Mouse (Mus musculus): Measurements from ENCODE around the gene Klhl29.

The Klhl29 gene

DNA sequence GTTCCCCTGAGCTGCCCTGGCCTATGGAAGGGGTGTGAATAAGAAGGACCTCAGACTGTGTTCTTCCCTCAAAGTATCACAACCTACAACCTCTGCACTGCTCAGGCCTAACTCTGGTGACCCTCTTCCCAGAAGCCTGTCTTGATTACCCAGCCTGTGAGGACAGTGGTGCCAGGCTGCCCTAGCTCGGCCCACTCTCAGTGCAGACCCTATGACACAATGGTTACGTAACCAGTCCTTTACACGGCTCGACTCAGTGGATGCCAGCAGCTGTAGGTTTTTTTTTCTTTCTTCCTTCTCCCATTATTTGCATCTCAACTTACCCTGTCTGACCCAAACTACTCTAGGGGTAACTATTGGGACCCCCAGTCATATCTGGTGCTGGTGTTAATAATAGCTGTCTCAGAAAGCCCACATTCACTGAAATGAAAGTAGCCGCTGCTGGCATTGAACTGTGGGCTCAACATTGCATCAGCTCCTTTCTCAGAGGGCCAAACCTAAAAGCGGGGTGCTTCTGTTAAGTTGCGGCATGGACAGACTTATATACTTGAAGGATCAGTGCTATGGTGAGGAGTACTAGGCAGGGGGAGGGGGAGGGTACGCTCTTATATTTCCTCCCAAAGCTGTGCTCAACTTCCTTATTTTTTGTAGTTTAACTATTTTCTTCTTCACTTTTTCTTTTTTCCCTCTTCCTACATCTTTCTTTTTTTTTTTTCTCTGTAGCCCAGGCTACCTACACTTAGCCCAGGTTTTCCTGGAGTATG, 152.9 kb downstream of the Klhl29 start:
- DNase-seq (ENCODE audit: low read depth, low spot score): no peak

DNA sequence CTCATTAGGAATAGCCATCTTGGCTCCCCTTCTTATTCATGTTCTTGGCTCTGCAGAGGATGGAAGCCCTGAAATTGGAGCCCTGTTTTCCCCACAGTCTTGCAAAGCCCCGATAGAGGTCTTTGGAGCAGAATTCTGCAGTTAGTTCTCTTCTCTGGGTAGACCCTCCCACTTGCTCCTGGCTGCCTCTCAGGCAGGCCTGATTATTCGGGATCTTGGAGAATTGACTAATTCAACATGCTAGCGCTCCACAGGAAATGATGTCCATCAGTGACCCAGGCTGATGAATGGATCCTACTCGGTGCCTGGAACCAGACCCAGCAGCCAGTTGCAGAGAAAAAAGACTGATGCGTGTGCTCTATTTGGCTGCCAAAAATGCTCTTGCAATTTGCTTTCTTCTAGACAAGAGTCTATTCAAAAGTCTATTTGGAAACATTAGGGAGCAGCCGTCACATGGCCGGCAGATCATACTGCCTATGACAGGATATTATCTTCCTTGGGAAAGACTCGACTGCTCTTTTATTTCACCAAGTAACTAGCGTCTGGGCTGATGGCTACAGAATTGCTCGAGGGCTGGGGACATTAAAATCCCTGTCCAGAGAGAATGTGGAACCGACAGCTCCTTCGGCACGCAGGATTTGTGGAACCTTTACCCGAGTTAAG, 155.4 kb downstream of the Klhl29 start:
- DNase-seq (ENCODE audit: low read depth, low spot score): no peak

DNA sequence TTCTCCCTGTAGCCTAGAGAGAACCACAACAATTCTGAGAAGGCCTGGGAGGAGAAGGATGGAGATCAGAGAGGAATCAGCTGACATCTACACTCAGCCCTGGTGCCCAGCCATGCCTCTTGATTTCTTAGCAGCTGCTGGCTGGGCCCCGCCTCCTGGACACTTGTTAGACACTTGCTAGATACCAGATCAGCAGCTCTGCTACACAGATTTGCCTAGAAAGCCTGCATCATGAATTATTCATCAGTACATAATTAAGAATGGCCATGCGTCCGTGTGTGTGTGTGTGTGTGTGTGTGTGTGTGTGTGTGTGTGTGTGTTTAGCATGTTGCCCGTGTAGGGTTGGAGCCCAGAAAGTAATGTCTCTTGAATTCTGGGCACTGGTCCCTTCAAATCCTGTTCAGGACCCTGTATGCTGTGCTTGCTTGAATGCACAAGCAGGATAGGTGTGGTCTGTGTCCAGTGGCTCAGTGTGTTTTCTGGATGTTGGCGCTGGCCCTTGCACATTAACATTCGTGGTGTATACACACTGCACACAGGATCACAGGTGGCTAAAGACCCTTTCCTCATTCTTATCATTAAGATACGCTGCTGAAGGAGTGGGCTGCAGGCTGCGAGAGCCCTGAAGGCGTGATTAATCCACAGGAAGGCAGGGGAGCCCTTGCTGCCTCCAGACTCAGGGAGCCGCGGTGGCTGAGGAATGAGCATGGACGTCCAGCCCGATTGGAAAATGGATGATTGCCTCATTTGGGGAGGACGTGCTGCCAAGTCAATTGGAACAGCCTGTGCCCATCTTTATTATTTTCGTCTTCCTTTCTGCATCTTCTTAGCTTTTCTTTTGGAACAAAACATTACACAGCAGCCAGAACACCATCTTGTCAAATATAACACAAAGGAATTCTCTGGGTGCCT, 159.4 kb downstream of the Klhl29 start:
- DNase-seq (ENCODE audit: low read depth, low spot score): no peak

DNA sequence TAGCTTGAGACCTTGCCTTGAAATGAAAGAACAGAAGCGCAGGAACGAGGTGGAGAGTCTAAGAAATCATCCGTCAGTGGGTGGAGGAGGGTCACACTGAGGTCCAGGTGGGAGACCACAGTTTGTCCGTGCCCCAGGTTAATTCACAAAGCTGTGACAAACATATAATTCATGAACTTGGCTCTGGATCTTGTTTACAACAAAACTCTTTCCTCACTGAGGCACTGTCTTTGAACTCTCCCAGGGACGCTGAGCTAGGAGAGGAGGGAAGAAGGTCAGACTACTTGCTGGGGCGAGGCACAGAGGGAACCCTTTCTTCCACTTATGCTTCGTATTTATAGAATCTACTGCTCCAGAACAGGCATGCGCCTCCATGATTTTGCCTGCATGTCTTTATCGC, 161.2 kb downstream of the Klhl29 start:
- DNase-seq (ENCODE audit: low read depth, low spot score): no peak

DNA sequence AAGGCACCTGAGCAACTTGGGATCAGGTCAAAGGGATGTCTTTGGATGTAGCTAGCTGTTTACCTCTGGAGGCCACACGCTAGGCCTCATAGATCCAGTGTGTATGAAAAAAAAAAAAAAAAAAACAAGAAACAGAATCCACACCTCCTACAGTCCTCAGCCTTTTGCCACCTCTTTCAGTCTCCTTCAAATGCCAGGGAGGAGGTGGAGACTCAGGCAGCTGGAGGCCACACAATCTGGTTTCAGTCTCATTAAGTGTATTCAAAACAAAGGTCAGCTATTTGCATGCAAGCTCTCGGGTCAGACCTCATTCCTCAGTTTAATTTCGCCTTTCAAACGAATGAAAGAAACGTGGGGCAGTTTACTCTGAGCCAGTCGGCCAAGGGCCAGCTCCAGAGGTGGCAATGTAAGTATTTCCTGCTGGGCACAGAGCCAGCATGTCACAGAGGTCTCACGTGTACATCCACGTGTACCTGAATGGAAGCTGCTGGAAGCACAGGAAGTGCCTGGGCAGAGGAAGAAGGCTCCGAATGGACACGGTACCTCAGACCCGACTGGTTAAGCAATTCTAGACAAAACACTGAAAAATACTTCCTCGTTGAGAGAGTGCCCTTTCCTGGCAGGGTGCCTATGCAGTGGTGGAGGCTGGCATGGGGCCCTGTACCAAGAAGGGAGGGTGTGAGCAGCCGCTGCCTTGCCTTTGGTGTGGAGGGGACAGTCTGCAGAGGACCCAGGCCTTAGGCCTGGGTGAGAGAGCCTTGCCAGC, 162.0 kb downstream of the Klhl29 start:
- no peak for DNase-seq (ENCODE audit: low read depth, low spot score)

DNA sequence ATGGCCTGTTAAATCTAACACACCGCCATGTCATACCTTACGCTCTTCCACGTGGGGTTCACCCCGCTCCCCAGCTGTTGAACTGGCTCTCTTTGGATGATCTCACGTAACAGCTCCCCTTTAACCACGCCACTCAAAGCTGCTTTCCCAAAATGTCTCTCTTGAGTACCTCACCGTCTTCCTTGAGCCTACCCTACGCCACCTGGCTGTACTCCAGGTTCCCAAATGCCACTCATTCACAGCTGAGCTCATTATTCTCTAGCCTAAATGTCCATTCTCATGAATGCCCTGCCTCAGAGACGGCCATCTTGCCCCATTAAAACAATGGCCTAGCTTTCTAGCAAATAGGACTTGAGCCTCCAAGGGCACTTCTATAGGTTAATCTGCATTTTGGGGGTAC, 163.6 kb downstream of the Klhl29 start:
- DNase-seq (ENCODE audit: low read depth, low spot score): no peak

DNA sequence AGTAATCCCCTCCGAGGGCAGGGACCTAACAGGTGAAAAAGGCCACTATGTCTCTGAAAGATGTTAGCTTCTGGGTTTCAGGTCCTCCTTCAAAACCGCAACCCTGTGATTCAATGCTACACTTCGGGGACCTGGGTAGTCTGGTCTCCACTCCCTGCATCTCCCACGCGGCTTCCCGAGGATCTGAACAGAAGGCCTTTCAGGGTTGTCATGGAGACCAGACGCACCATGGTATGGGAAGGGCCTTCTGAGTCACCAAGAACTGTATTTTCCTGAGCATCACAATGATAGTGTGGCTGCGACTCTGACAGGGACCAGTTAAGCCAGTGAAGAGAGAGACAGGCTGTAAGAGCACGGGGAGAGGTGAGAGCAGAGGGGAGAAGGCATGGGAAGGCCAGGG, 164.7 kb downstream of the Klhl29 start:
- DNase-seq (ENCODE audit: low read depth, low spot score): no peak

DNA sequence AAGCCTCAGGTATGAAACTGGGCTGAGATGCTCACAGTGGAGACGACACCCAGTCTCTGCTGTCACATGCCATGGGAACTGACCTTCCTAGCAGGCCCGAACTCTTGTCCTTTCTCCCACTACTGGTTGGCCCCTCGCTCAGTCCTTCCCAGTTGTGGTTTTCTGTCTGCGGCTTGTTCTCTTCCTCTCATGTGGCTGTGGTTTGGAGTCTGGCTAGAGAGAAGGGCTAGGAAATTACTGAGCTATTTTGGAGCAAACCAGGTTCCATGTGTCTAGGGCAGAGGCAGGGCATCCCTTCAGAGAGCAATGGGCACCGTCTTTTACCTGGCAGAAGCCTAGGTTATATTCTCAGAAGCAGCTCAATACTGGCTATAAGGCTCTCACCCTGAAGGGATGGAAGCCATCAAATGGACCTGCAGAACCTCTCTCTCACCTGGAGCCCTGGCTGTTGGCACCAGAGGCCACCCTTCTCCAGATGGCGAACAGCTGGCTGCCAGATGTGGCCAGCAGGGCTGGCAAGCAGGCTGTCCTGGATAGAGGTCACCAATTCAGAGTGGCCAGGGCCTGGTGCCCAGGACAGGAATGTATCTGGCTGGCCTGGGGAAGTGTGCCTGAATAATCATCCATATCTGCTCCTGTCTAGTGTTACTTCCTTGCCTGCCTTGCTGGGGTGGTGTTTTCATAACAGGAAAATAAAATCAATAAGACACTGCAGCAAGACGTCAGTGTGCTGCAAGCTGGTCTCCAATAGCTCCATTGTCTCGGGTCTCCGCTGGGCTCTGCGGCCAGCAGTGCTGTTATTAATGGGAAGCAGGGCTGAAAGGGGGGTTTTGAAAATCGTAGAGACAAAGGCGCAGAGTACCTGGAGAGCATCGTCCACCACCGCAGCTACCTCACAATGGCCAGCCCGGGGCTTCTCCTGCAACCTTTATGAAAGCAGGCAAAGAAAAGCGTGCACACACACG, 167.3 kb downstream of the Klhl29 start:
- no peak for DNase-seq (ENCODE audit: low read depth, low spot score)

DNA sequence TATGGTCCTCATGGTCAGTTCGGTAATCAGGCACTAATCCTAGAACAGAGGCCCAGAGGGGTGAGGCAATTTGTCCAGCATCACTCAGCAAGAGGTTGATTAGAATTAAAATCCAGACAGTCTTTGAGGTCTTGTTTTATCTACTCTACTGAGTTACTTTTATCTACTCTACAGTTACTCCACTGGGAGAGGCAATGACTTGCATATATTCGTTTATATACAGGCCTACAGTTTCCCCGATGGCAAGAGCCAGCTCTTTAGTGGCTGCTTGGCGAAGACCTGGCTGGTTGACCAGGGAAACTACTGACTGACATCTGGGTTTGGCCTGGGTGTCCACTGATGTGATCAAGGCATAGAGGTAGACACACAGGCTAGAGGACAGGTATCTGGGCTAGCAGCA, 168.3 kb downstream of the Klhl29 start:
- no peak for DNase-seq (ENCODE audit: low read depth, low spot score)

DNA sequence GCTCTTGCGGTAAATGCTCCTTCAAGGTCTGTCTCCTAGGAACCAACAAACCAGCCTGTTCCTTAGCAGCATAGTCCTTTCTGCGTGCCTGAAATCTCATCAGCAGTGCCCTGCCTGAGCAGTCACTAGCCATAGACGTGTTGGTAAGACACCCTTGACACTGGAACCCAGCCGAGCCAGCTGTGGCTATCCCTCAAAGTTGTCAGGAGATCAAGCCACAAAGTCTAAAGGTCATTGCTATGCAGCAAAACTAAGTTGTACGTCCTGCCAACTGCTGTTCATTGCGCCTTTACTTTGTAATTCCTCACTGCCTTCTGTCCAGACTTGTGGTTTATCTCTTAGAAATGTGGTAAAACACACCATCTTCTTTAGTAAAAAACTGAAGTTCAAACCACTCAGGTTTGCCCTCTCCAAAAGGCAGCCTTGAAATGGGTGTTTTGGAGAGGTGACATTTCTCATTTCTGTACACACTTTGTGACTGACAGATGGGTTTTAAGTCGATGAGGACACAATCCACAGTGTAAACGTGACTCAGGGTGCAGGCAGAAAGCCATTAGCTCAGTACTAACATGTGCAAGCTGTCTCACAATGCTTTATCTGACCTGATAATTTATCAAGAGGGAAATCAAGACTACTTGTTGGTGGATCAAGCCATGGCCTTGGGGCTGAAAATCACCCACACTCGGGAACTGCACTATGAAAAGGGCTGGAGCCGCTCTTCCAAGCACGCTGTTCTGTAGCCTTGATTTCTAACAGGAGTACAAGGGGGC, 171.2 kb downstream of the Klhl29 start:
- DNase-seq (ENCODE audit: low read depth, low spot score): no peak

DNA sequence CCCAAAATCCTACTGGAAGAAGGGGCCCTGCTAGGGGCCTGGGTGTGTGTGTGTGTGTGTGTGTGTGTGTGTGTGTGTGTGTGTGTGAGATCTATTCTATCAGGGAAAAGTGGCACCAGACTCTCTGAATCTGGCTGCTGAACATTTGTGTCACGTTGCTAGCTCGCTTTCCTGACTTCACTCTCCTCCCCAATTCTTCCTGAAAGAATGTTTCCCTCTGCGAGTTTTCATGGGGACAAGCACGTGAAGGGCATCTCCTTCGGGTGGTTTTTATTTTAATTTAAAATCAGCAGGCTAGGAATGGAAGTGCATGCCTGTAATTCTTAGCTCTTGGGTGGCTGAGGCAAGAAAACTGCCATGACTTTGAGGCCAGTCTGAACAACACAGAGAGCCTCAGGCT, 172.1 kb downstream of the Klhl29 start:
- DNase-seq (ENCODE audit: low read depth, low spot score): no peak

DNA sequence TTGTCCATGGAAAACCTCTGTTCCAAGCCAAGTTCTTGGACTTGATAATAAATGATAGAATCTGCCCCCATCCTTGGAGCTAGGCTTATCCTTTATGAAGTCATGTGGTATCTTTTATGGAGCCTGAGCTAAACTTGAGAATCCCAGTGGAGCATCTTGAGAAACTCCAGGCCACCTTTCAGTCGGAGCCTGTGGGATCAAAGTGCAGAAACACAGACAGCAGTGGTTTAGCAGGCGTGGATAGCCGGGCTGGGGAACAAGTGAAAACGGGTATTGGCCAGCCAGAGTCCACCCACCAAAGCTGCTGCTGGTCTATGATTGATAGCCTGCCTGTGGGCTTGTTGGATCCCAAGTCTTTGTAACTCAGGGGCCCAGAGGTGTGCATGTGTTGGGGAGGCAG, 177.2 kb downstream of the Klhl29 start:
- no peak for DNase-seq (ENCODE audit: low read depth, low spot score)

DNA sequence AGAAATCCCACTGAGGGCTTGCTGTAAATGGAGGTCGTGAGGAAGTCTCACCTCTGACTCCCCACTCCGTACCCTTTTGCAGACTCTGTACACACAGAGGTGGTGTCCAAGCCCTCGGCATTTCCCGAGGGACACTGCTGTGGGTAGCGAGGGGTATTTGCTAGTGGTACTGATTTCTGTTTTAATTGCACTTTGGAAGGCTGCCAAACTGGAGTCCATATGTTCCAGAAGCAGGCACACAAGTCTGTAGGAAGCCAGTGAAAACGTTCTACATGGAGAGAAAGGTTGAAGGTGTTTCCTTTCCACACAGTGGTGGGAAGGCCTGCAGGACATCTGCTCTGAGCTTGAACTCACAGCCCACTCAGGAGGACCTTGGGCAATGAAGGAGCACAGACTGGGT, 181.3 kb downstream of the Klhl29 start:
- DNase-seq (ENCODE audit: low read depth, low spot score): no peak

DNA sequence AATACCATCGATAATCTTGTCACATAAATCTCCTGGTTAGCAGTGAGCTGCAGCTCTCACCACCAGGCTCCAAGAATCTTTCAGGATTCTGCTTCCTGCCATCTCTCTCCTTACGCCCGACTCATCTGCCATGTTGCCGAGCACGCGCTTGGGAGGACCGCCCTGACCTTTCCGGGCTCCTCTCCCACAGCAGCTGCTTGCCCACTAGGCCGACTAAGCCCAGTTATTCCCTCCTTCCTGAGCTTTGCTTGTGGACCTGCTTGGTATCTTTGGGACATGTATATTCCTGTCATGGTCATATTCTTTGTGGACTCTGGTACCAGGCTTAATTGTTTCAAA, 183.1 kb downstream of the Klhl29 start:
- no peak for DNase-seq (ENCODE audit: low read depth, low spot score)

DNA sequence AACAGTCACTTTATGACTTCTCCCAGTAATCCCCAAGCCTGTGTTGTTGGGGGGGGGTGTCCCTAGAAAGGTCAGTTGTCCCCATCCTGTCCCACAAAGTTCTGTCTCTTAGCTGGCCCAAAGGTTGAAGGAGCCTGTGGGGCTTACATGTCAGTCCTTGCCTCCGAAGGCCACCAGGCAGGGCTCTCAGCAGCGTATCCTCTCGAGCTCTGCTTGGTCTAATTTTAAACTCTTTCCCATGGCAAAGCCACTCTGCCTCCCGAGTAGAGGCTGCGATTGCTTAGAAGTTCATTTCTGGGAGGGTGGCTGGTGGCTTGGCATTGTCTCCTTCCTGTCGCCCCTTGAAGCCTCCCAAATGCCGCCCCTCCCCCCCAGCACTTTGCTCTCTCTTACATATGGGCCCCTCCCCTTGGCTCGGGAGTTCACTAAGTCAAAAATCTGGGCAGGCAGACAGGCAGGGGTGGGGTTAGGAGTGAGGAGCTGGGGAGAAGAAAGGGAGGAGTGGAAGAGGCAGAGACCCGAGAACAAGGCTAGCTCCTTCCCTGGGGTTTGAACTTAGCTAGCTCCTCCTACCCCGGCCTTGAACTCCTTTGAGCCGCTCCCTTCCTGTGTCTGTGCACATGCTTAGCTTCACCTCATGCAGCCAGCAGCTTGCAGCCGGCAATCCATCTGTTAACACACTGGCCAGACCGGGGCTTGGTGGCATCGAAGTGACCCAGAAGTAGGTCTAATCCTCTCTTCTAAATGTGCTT, 183.7 kb downstream of the Klhl29 start:
- DNase-seq (ENCODE audit: low read depth, low spot score): peak; percentile 92

DNA sequence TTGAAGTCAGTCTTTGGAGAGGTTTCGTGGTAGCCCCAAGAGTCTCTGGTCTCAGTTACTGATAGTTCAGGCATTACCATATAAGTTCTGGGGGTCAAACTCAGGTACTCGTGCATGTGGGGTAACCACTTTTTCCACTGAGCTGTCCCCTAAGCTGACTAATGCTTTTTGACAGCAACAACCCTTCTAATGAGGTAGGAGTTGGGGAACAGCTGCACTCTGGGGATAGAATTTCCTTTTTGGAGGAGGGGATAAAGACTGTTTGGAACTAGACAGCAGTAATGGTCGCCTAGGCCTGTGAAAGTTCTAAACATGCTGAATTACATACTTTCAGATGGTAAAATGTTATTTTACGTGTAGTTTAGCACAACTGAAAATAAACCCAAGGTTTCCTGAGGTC, 184.3 kb downstream of the Klhl29 start:
- DNase-seq (ENCODE audit: low read depth, low spot score): no peak

DNA sequence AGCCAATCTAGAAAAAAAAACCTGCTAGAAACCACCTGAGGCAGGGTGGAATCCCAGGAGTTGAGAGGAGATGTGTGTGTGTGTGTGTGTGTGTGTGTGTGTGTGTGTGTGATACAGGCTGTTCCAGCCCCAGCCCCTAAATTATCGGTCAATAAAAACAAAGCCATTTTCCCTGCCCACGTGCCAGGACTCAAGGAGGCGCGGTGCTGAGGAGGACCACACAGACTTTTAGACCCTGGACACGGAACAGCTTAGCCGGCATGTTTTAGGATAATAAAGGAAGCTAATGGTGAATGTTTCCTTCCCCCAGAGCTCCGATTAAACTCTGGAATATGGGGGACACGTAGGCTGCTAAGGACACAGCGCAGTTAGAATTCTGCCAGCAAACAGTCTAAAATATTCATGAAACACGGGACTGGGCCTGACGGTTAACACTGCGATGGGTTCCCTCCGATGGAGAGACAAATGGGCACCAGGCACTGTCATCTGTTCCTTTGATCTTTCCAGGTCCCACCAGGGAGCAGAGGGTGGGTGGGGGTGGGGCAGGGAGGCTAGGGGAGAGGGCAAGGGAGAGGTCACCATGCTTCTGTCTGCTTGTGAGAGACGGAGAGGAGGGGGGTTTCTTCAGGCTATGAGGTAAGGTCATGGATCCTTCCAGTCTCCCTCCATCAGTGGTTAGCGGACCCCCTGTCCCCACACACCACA, 185.9 kb downstream of the Klhl29 start:
- DNase-seq (ENCODE audit: low read depth, low spot score): no peak

DNA sequence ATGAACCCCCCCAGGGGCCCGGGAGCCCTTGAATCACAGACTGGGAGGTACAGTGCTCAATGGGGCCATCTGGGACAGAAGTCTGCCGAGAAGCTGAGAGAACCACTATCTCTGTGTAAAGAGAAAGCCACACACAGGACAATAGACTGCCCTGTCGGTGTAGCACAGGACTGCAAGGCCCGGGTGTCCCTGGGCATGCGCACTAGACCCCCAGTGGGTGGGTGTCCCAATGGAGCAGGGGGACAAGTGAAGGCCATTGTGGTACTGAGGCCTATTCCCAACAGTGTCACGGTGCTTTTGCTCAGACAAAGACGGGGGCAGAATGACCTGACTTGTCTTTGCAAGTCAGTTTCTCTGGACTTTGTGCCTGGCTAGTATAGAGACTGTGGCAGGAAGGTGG, 186.6 kb downstream of the Klhl29 start:
- no peak for DNase-seq (ENCODE audit: low read depth, low spot score)

All from ES-CJ7 (cell line).